Mouse (Mus musculus) neural tube, postnatal 0 days (tissue): Measurements from ENCODE around the gene Espl1. TPM values are rescaled to one million over a fixed set of nuclear protein-coding genes. Genes with fewer than 3 reads are reported as not detected.

ENCODE experiments used
- polyA plus RNA-seq: library from polyadenylated mRNA; unstranded; fragments of >200 nt; fragmentation: Nextera tagmentation; extraction: Ambion mirVana; gene quantifications from 2 replicates; pipeline ENCODE4 v1.2.1, GENCODE M21; 2015

Espl1 gene
- 1.8 and 2.0 TPM in 2 replicates for polyA plus RNA-seq

DNA sequence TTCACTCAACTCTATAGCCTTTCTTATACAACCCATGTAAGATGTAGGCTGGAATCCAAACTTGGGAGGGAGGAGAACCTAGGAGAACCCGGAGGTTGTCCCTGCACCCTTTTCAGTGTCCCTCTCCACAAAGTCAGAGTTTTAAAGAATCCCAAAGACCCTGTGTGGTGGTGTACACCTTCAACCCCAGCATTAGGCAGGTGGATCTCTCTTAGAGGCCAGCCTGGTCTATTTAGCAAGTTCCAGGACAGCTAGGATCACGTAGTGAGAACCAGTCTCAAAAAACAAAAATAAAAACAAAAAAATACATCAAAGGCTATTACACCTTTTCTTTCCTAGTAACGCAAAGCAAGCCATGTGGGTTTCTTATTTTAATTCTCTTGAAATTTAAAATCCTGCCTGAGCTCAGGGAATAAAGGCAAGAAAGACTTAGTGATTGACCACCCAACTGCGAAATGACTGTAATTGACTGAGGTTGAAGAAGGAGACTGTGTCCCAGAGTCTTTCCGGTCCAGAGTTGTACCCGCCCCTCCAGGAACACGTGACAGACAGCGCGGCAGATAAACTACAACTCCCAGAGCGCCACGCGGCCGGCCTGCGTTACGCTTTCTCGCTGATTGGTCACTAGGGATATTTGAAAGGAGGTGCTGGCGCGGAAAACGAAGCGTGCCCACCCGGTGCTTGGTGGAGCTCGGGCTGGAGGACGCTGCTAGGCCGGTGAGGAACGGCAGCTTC lies at the start of gene Espl1:
Gene Espl1 (plus strand): TSS at position 634 of the 735 bp plus-strand sequence.

DNA sequence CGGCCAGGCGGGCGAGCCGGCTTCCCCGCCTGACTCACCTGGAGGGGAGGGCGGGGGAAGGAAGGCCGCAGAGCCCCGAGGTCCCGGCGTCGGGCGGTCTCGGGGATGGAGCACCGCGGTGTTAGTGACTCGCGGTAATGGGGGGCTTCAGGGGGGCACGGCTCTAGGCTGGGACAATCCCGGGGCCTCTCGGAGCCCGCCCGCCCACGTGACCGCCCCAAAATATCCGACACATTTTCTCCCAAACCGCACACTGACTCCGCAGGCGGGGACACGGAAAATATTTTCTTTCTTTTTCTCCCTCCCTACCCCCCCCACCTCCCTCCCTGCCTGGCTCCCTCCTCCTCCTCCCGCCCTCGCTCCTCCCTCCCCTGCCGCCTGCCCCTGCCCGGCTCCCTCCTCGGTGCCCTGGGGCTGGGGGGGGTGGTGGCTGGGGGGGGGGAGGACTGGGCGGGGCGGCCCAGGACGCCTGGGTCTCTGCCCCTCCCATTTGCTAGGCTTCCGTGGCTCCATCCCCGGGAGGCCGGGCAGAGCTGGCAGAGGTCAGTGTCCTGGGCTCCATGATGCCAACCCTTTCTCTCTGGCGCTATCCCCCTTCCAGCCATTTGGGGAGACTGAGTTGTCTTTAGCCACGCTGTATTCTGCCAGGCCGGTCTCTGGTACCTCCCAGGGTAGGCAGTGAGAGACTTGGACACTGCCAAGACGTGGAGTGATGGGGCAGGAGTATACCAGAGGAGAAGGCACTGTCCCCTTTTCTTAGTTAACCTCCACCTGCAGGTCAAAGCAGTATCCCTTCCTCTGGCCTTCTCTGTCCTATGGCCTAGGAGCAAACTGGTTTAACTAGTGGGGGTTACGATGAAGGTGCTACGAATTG lies 38.6 kb upstream of the Espl1 start, which contains the start of gene Rarg:
Gene Rarg (minus strand): TSS at position 316 of the 874 bp plus-strand sequence.

DNA sequence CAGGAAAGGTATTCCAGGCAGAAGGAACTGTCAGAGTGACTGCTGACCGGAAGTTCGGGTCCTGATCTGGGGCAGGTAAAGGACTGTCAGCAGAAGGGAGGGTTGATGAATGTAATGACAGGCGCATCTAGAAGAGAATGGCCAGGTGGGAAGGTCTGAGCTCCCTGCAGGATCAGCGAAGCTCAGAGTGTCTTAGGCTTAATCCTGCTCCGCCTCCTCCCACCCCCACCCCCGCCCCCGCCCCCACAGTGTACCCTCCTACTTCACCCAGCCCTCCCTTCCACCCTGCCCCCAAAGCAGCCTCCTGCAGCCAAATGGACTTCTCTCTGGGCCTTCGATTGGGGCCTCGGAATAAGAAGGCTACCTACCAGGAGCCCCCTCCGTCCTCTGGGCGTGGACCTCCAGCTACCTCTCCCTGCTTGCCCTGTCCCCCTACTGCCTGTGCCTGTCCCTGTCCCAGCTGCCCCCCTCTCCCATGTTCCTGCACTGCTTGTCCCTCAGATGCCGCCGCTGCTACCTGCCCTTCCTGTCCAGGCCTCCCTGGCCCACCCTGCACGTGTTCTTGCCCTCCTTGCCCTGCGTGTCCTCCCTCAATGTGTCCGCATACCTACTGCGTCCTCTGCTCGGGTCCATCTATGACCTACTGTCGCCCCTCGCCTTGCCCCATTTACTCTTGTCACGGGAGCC lies 25.6 kb upstream of the Espl1 start, which contains the start of gene Gm9918:
Gene Gm9918 (plus strand): TSS at position 290 of the 687 bp plus-strand sequence.

DNA sequence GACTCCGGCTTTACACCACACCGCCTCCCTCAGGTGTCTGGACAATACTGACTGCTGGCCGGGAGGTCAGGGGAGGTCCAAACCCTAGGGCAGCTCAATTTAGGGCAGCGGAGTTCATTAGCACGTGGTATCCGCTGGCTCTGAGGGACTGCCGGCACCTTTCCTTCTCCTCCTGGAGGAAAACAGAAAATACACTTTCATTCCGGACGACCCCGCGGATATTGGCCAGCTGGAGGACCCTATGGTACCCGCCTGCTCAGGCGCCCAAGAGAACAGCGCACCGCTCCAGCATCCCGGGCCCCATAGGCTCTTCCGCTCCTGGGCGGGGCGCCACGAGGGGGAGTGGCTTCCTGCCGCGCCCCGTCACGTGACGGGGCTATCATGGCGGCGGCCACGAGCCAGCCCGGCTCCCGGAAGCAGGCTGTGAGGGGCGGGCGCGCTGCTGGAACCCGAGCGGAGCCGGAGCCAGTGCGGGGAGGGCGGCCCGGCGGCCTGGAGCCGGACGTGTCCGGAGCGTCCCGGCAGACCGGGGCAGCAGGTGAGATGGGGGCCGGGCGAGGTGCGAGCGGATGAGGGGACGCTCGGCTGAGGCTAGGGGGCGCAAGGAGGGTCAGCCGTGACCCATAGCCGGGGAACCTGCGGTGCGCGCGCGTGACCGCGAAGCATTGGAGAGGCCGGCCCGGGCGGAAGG lies 16.8 kb upstream of the Espl1 start, which contains the start of gene Mfsd5:
Gene Mfsd5 (plus strand): TSS at position 363 of the 691 bp plus-strand sequence.

DNA sequence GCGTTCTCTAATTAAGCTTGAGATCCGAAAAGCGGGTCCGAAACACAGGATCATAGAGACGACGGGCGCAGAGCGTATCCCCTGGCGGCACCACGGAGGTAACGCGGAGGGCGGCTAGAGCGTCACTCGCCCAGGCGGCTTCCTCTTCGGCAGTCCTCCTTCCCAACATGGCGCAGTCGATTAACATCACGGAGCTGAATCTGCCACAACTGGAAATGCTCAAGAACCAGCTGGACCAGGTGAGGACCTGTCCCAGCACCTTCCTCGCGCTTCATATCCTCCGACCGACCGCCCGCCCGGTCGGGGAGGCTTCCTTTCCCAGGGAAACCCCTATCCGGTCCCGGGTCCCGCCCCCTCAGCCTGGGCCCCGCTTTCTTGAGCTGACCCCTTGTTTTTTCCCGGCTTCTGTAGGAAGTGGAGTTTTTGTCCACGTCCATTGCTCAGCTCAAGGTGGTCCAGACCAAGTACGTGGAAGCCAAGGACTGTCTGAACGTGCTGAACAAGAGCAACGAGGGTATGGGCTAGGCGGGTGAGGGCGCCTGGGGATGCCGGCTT lies 30.0 kb downstream of the Espl1 start, which contains the start of gene Pfdn5:
Gene Pfdn5 (plus strand): TSS at position 95 of the 555 bp plus-strand sequence.

DNA sequence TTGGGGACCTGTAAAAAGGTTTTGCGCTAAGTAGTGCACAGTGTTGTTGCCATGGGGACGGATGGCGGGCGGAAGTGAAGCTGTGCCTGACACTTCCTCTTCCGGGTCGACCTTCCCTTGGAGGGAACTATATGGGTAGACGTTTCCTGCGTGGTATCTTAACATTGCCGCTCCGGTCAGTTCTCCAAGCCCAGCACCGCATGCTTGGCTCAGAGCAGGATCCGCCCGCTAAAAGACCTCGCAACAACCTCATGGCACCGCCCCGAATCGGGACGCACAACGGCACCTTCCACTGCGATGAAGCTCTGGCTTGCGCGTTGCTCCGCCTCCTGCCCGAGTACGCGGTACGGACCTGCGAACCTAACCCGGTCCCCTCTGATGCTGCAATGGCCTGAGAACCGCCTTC lies 35.5 kb downstream of the Espl1 start, which contains the start of gene Myg1:
Gene Myg1 (plus strand): TSS at position 100 of the 406 bp plus-strand sequence.

DNA sequence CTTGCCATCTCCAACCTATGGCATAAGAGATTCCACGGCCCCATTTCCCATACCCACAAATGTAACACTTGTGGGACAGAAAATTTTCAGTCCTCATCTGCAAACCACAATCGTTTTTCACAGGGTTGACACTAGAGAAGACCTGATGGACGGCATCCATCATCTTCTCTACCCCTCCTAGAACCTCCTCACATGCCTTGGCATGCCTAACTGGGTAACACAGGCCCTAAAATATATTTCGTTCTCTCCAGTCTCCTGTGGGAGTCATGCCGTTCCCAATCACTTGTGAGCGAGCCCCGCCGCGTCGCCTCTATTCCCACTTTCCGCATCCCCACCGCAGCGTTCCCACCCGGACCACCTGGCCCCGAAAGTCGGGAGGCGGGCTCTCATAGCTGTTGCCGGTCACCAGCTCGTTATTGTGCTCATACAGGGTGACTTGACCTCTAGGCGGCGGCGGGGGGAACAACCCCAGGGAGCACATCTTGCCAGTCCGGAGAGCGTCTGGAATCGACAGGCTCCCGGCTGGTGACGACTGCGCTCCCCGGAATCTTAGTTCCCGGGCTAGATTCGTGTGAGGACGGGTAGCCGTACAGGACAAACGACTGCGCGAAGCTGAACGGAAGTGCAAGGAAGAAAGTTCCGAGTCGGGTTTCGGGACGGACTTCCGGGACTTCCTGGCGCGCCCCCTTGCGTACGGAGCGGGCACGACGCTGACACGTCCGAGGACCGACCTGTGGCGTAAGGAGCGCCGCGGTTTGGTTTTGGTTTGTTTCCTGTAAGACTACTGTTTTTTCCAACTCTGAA lies 54.3 kb downstream of the Espl1 start, which contains the start of gene Aaas:
Gene Aaas (minus strand): TSS at position 634 of the 804 bp plus-strand sequence.

DNA sequence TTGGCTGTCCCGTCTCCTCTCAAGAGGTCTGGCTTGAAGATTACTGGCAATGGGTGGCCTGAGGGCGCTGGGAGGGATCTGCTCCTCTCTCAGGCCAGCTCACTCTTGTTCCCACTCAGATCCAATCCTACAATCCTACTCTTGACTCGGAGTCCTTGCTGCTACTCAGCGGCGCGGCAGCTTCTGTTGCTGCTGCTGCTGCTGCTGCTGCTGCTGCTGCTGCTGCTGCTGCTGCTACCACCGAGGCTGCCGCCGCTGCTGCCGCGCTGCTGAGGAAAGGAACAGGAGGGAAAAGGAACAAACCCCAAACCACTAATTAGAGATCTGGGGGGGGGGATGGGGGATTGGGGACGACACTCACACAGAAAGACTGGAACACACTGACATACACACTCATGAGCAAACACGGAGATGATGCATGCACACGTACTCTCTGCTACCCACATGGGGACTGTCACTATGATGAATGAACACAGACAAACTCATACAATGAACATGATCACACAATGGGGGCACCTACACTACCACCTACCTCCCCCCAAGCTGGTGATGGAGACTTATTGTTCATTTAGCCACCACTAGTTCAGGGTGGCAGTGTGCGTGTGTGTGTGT lies 70.8 kb downstream of the Espl1 start, which contains the start of gene Sp7:
Gene Sp7 (minus strand): TSS at position 450 of the 612 bp plus-strand sequence.

Other genes starting within 250 kb of the Espl1 start
- gene Eif4b, start 222.5 kb upstream of the Espl1 start, polyA plus RNA-seq: 57.5 and 60.8 TPM in 2 replicates
- gene Tns2, start 195.9 kb upstream of the Espl1 start, polyA plus RNA-seq: 8.8 and 10.3 TPM in 2 replicates
- 107 and 114 TPM in 2 replicates for gene Spryd3, start 160.0 kb upstream of the Espl1 start, polyA plus RNA-seq
- gene Igfbp6, start 151.9 kb upstream of the Espl1 start, polyA plus RNA-seq: 21.1 and 33.5 TPM in 2 replicates
- 0.21 TPM in 1 of 2 replicates, not detected in the other for gene Soat2, start 145.7 kb upstream of the Espl1 start, polyA plus RNA-seq
- 27.4 and 27.5 TPM in 2 replicates for gene Zfp740, start 93.0 kb upstream of the Espl1 start, polyA plus RNA-seq
- gene Csad, start 91.5 kb upstream of the Espl1 start, polyA plus RNA-seq: 44.0 and 46.0 TPM in 2 replicates
- 1.0 and 2.9 TPM in 2 replicates for gene Itgb7, start 64.3 kb upstream of the Espl1 start, polyA plus RNA-seq
- 7.1 and 7.7 TPM in 2 replicates for gene Rarg, start 38.7 kb upstream of the Espl1 start, polyA plus RNA-seq
- gene Gm9918, start 25.7 kb upstream of the Espl1 start, polyA plus RNA-seq: 0.06 and 0.10 TPM in 2 replicates
- gene Mfsd5, start 16.8 kb upstream of the Espl1 start, polyA plus RNA-seq: 67.6 and 67.7 TPM in 2 replicates
- gene Pfdn5, start 29.9 kb downstream of the Espl1 start, polyA plus RNA-seq: 546 and 574 TPM in 2 replicates
- gene Myg1, start 35.4 kb downstream of the Espl1 start, polyA plus RNA-seq: 69.0 and 80.3 TPM in 2 replicates
- 29.8 and 30.2 TPM in 2 replicates for gene Aaas, start 54.5 kb downstream of the Espl1 start, polyA plus RNA-seq
- gene Sp7, start 70.9 kb downstream of the Espl1 start, polyA plus RNA-seq: 0.51 and 0.67 TPM in 2 replicates
- gene Sp1, start 109.9 kb downstream of the Espl1 start, polyA plus RNA-seq: 2.4 and 2.8 TPM in 2 replicates
- gene Amhr2, start 149.1 kb downstream of the Espl1 start, polyA plus RNA-seq: 0.09 and 0.28 TPM in 2 replicates
- gene Prr13, start 162.8 kb downstream of the Espl1 start, polyA plus RNA-seq: 69.7 and 79.1 TPM in 2 replicates
- gene Pcbp2, start 174.3 kb downstream of the Espl1 start, polyA plus RNA-seq: 117 and 122 TPM in 2 replicates
- 14.2 TPM in 1 of 2 replicates, not detected in the other for gene Gm10337, start 207.5 kb downstream of the Espl1 start, polyA plus RNA-seq
- 41.5 and 48.6 TPM in 2 replicates for gene Map3k12, start 220.8 kb downstream of the Espl1 start, polyA plus RNA-seq
- 81.1 and 92.2 TPM in 2 replicates for gene Tarbp2, start 221.9 kb downstream of the Espl1 start, polyA plus RNA-seq
- gene Npff, start 228.7 kb downstream of the Espl1 start, polyA plus RNA-seq: 11.5 and 12.7 TPM in 2 replicates